Mouse (Mus musculus) ES-E14 (cell line): ENCODE results near the gene Vgll3. TPM values are rescaled to one million over a fixed set of nuclear protein-coding genes. Genes with fewer than 3 reads are reported as not detected.

Source experiments
- DNase-seq: peaks from one replicate; pipeline ENCODE4 v3.0.0-alpha.2; 2013; ENCODE audit warnings: low read depth, low spot score
- H3K27ac ChIP-seq: 2 replicates; pipeline ENCODE4 v1.5.1; 2012; ENCODE audit warnings: low read depth, mild to moderate bottlenecking, low read length, moderate library complexity, mixed read lengths; ENCODE audit not compliant: poor library complexity, insufficient read depth, severe bottlenecking
- H3K36me3 ChIP-seq: 2 replicates; pipeline ENCODE4 v1.6.1; 2012; ENCODE audit warnings: mild to moderate bottlenecking, low read length, moderate library complexity, mixed read lengths; ENCODE audit not compliant: control insufficient read depth, poor library complexity, insufficient read depth, severe bottlenecking
- H3K4me1 ChIP-seq, 2 experiments: fragments of 150-350 bp in 1 of 2; sonication (generic) in 1 of 2; 2 replicates each; pipeline ENCODE4 v1.6.1; 2012; ENCODE audit warnings: low read length in 2 of 2, mild to moderate bottlenecking in 1 of 2, mixed read lengths in 1 of 2; ENCODE audit not compliant: control insufficient read depth in 2 of 2, insufficient read depth in 2 of 2, poor library complexity in 1 of 2
- H3K4me3 ChIP-seq, 2 experiments: fragments of 150-350 bp in 1 of 2; sonication (generic) in 1 of 2; 2 replicates each; pipeline ENCODE4 v1.5.1; 2012; ENCODE audit warnings: low read length in 2 of 2, low read depth in 1 of 2, mild to moderate bottlenecking in 1 of 2, mixed read lengths in 1 of 2; ENCODE audit not compliant: insufficient read depth in 1 of 2, poor library complexity in 1 of 2, severe bottlenecking in 1 of 2
- H3K9ac ChIP-seq: 2 replicates; pipeline ENCODE4 v1.6.1; 2012; ENCODE audit warnings: low read depth, mild to moderate bottlenecking, low read length, mixed read lengths; ENCODE audit not compliant: poor library complexity, insufficient read depth, severe bottlenecking
- H3K9me3 ChIP-seq: fragments of 150-350 bp; sonication (generic); 2 replicates; pipeline ENCODE4 v1.6.1; 2012; ENCODE audit warnings: low read depth, mild to moderate bottlenecking, low read length; ENCODE audit not compliant: control insufficient read depth, insufficient read depth
- CHD2 ChIP-seq: IDR thresholded peaks from 2 replicates; pipeline ENCODE4 v1.6.1; 2014; ENCODE audit warnings: mild to moderate bottlenecking, low read depth, low read length, inconsistent platforms
- HCFC1 ChIP-seq: IDR thresholded peaks from 2 replicates; pipeline ENCODE4 v1.6.1; 2012; ENCODE audit warnings: low read length, inconsistent platforms, borderline replicate concordance; ENCODE audit not compliant: insufficient read depth
- MAFK ChIP-seq: IDR thresholded peaks from 2 replicates; pipeline ENCODE4 v1.6.1; 2014; ENCODE audit warnings: mild to moderate bottlenecking, low read depth, low read length, inconsistent platforms; ENCODE audit not compliant: insufficient read depth
- ZC3H11A ChIP-seq: IDR thresholded peaks from 2 replicates; pipeline ENCODE4 v1.6.1; 2012; ENCODE audit warnings: low read depth, mild to moderate bottlenecking, inconsistent platforms, low read length, borderline replicate concordance
- ZNF384 ChIP-seq: IDR thresholded peaks from 2 replicates; pipeline ENCODE4 v1.6.1; 2012; ENCODE audit warnings: low read depth, low read length, inconsistent platforms
- in situ Hi-C, 2 experiments: fragments of 600-800 bp; cut with MboI; formaldehyde crosslinking; loops; one replicate each; pipeline ENCODE4 v1.15.1; 2025; ENCODE audit warnings: low sequenced_read_pairs in 2 of 2, inconsistent platforms in 1 of 2; ENCODE audit not compliant: unreplicated experiment in 2 of 2
- total RNA-seq: library from RNA; depleted of rRNA; stranded (reverse); fragments of 300-350 nt; gene quantifications from 2 replicates; pipeline ENCODE4 v1.2.3, GENCODE M21; 2012; rRNA removed

Vgll3 gene
- 4.3 and 11.0 TPM in 2 replicates for total RNA-seq

DNA sequence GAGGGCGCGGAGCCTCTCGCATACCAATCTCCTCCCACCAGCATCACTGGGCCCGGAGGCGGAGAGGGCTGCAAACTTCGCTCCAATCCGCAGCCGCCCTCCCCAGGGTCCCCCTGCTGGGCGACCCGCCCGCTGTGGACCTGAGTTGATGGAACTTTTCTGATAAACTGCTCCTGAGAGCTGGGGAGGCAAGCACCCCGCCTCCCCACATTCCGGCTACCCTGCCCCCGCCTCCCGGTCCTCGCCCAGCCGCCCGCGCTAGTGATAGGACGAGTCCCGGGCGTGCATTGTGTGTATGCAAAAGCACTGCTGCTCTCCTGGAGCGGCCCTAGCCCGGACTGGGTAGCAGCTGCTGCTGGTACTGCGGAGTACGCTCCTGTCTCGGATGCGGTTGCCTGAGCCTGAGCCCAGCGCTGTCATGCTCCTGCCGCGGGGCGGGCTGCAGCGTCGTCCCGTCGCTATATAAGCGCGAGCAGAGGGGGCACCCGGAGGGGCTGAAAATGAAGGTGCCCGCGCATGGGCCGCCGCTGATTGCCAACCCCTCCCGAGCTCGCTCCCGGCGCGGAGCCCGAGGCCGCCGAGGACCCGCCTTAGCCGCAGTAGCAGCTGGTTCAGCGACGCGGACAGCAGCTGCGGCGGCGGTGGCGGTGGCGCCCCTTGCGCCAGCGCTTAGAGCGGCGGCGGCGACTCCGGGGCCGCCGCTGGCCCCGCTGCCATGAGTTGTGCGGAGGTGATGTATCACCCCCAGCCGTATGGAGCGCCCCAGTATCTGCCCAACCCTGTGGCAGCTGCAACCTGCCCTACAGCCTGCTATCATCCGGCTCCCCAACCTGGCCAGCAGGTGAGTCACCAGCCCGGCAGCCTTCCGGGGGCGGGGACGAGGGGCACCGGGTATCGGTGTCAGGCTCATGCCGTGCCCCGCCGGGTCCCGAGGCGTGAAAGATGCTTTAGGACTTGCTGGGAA lies at the start of gene Vgll3:
Gene Vgll3 (plus strand): TSS at position 340 of the 964 bp plus-strand sequence.
- Histone ChIP-seq H3K4me1 (0 out of 4 replicates have a peak, but pooled peaks cover 0 to 1% of the 10 kb centered on the region in 2 experiments), H3K4me3 (peak within 1 kb of the TSS; percentile 70 to 84), H3K27ac (no peak within 1 kb of the TSS), H3K9me3 (no peaks in the 10 kb centered on the region), H3K36me3 (no peaks in the 10 kb centered on the region), H3K9ac (peak within 1 kb of the TSS; percentile 68)
- in situ Hi-C loops: no loop called here
- TF ChIP-seq CHD2 (no peak), ZC3H11A (no peak), ZNF384 (no peak), MAFK (no peak), HCFC1 (no peak)
- peak; percentile 83 for DNase-seq

DNA sequence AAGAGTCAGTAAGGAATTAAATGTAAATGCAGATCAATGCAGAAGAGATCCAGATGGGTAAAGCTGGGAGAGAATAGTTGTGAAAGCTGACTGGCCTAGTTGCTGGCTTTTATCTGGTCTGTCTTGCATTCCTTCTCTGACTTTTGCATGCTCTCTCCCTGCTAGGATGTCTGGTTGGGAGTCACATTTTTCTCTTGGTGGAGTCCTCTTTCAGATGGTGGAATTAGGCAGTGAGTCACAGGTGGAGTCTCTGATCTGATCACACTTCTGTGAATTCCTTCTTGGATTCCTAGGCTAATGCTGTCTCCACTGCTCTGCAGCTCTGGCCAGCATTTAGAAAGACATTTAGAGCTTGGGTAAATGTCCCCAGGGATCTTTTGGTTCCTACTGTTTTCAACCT lies 49.1 kb upstream of the Vgll3 start:
- H3K9ac ChIP-seq: no peak overlapping the region
- no peaks in the 10 kb centered on the region for H3K9me3 ChIP-seq
- in situ Hi-C loops: no loop called here
- H3K4me3 ChIP-seq: no peak overlapping the region
- no peaks in the 10 kb centered on the region for H3K4me1 ChIP-seq
- DNase-seq: peak; percentile 8
- H3K27ac ChIP-seq: no peak overlapping the region
- TF ChIP-seq ZC3H11A (no peak), ZNF384 (no peak), MAFK (no peak), CHD2 (no peak), HCFC1 (no peak)
- no peaks in the 10 kb centered on the region for H3K36me3 ChIP-seq

DNA sequence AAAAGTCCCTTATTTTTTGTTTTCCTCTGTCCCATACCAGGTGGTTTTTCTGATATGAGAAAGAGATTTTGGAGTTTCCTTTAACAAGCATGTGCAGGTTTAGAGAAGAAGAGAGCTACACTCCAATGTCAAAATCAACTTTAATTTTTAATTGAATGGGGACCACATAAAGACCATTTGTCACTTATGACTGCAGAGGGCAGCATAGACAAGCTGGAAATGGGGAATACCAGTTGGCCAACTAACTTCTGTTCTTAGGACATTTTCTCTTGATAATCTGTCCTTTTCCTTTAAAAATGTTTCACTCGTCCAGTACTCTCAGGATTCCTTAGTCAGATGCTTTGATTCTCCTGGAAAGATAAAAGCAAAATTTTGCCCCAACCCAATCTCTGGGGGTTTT lies 29.1 kb upstream of the Vgll3 start:
- TF ChIP-seq ZC3H11A: no peak
- no peak for TF ChIP-seq ZNF384
- Histone ChIP-seq H3K9ac (no peak overlapping the region), H3K27ac (no peak overlapping the region), H3K9me3 (no peaks in the 10 kb centered on the region), H3K36me3 (no peaks in the 10 kb centered on the region), H3K4me3 (no peak overlapping the region), H3K4me1 (no peaks in the 10 kb centered on the region)
- in situ Hi-C loops: no loop called here
- DNase-seq: no peak

DNA sequence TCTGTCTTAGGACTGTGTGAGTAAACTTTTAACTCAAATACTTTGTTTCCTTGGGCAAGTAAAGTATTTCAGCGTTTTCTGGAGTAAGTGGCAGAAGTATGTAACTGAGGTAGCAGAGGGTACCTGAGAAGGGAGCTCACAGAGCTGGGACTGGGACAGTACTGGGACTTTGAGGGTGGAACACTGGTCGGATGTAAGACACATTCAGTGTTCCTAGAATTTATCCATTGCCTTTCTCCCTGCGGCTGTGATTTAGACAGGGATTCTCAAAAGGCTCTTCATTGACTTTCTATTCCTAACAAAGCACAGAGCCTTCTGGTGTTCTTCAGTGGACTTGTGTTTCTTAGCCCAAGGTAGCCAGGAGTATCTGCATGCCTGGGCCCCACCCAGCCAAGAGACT lies 1.0 kb downstream of the Vgll3 start:
- H3K9me3 ChIP-seq: no peaks in the 10 kb centered on the region
- H3K9ac ChIP-seq: no peak overlapping the region
- no peak for DNase-seq
- 0 out of 4 replicates have a peak, but pooled peaks cover 0 to 1% of the 10 kb centered on the region in 2 experiments for H3K4me1 ChIP-seq
- H3K27ac ChIP-seq: no peak overlapping the region
- no peaks in the 10 kb centered on the region for H3K36me3 ChIP-seq
- TF ChIP-seq HCFC1 (no peak), ZC3H11A (no peak)
- in situ Hi-C loops: no loop called here
- peak overlapping the region; percentile 70 to 84 for H3K4me3 ChIP-seq

DNA sequence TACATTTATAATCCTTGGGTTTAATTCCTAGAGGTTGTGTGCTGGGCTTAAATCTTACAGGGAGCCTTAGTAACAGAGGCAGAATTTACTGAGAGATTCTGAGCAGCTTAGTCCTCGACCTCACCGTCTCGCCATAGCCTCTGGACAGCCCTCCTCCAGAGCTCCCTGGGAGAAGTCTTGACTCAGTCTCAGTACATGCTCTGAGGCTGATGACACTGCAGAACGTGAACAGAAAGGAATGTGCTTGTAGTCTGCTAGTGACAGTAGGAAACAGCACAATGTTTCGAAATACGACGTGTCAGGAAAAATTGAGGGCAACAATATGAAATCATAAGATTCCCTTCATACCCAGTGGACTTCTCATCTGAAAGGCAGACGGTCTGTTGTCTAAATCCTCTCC lies 3.7 kb downstream of the Vgll3 start:
- H3K9ac ChIP-seq: no peak overlapping the region
- H3K27ac ChIP-seq: no peak overlapping the region
- H3K36me3 ChIP-seq: no peaks in the 10 kb centered on the region
- TF ChIP-seq CHD2: no peak
- no peak for TF ChIP-seq HCFC1
- TF ChIP-seq MAFK: no peak
- no peak for TF ChIP-seq ZC3H11A
- no peak for TF ChIP-seq ZNF384
- no peaks in the 10 kb centered on the region for H3K9me3 ChIP-seq
- no peak for DNase-seq
- in situ Hi-C loops: no loop called here
- no peak overlapping the region for H3K4me3 ChIP-seq
- H3K4me1 ChIP-seq: 0 out of 4 replicates have a peak, but pooled peaks cover 0 to 1% of the 10 kb centered on the region in 2 experiments
